Mouse (Mus musculus): Measurements from ENCODE around the gene Ints2. TPM values are rescaled to one million over a fixed set of nuclear protein-coding genes. Genes with fewer than 3 reads are reported as not detected.
"Not testable (repeated sequence)": the region's sequence is repeated elsewhere in the genome, so short reads cannot be mapped to it uniquely, and the experiment has no call there.

The Ints2 gene
- polyA plus RNA-seq (2012; ENCODE audit: insufficient read depth, insufficient read length, missing spikeins) = 8.3 and 16.2 TPM in 2 replicates

- H3K4me1 ChIP-seq (ENCODE audit: control insufficient read depth, insufficient read depth, insufficient read length, low read length) = 0 out of 2 replicates have a peak, but pooled peaks cover 2% of the 10 kb centered on the region
- H3K4me3 ChIP-seq (ENCODE audit: insufficient read depth, low read depth, low read length) = peak within 1 kb of the TSS; percentile 79
- H3K27ac ChIP-seq (replicated peaks; ENCODE audit: low read depth, low read length) = peak within 1 kb of the TSS; percentile 64
These were observed at the start of gene Ints2 for GRCm38 (mm10) chr11:86257460-86258076. Gene Ints2, minus strand, starts transcription at chr11:86257575.

GRCm38 (mm10) chr11:86292201-86292600 is 34.8 kb upstream of the Ints2 start:
- H3K4me1 ChIP-seq (ENCODE audit: control insufficient read depth, insufficient read depth, insufficient read length, low read length); H3K4me3 ChIP-seq (ENCODE audit: insufficient read depth, low read depth, low read length); H3K27ac ChIP-seq (replicated peaks; ENCODE audit: low read depth, low read length): not testable (repeated sequence)

- Histone ChIP-seq H3K27ac (replicated peaks; ENCODE audit: low read depth, low read length) (no peak overlapping the region), H3K4me1 (ENCODE audit: control insufficient read depth, insufficient read depth, insufficient read length, low read length) (no peaks in the 10 kb centered on the region), H3K4me3 (ENCODE audit: insufficient read depth, low read depth, low read length) (no peak overlapping the region)
These were observed 34.3 kb upstream of the Ints2 start for GRCm38 (mm10) chr11:86291714-86292113.

GRCm38 (mm10) chr11:86285729-86286128 is 28.4 kb upstream of the Ints2 start:
- no peaks in the 10 kb centered on the region; the same call in 1 of the 2 replicates for H3K4me1 ChIP-seq (ENCODE audit: control insufficient read depth, insufficient read depth, insufficient read length, low read length)
- no peak overlapping the region for H3K4me3 ChIP-seq (ENCODE audit: insufficient read depth, low read depth, low read length)
- H3K27ac ChIP-seq (replicated peaks; ENCODE audit: low read depth, low read length) = no peak overlapping the region; the same call in 1 of the 2 replicates

GRCm38 (mm10) chr11:86278442-86279102 is 21.2 kb upstream of the Ints2 start:
- Histone ChIP-seq H3K27ac (replicated peaks; ENCODE audit: low read depth, low read length) (no peak overlapping the region), H3K4me1 (ENCODE audit: control insufficient read depth, insufficient read depth, insufficient read length, low read length) (no peaks in the 10 kb centered on the region), H3K4me3 (ENCODE audit: insufficient read depth, low read depth, low read length) (no peak overlapping the region)

GRCm38 (mm10) chr11:86257054-86257453 is 321 bp downstream of the Ints2 start:
- Histone ChIP-seq H3K4me3 (ENCODE audit: insufficient read depth, low read depth, low read length) (peak overlapping the region; percentile 79), H3K27ac (replicated peaks; ENCODE audit: low read depth, low read length) (peak overlapping the region; percentile 13), H3K4me1 (ENCODE audit: control insufficient read depth, insufficient read depth, insufficient read length, low read length) (0 out of 2 replicates have a peak, but pooled peaks cover 2% of the 10 kb centered on the region)

GRCm38 (mm10) chr11:86253342-86253741 is 4.0 kb downstream of the Ints2 start:
- H3K4me1 ChIP-seq (ENCODE audit: control insufficient read depth, insufficient read depth, insufficient read length, low read length) = 0 out of 2 replicates have a peak, but pooled peaks cover 2% of the 10 kb centered on the region
- no peak overlapping the region for H3K27ac ChIP-seq (replicated peaks; ENCODE audit: low read depth, low read length)
- H3K4me3 ChIP-seq (ENCODE audit: insufficient read depth, low read depth, low read length) = no peak overlapping the region

- no peak overlapping the region for H3K27ac ChIP-seq (replicated peaks; ENCODE audit: low read depth, low read length)
- H3K4me3 ChIP-seq (ENCODE audit: insufficient read depth, low read depth, low read length) = no peak overlapping the region
- H3K4me1 ChIP-seq (ENCODE audit: control insufficient read depth, insufficient read depth, insufficient read length, low read length) = no peaks in the 10 kb centered on the region
These were observed 24.9 kb downstream of the Ints2 start for GRCm38 (mm10) chr11:86232446-86232845.

GRCm38 (mm10) chr11:86231781-86232350 is 25.5 kb downstream of the Ints2 start:
- no peak overlapping the region for H3K4me3 ChIP-seq (ENCODE audit: insufficient read depth, low read depth, low read length)

GRCm38 (mm10) chr11:86226646-86227180 is 30.7 kb downstream of the Ints2 start:
- no peak overlapping the region for H3K4me3 ChIP-seq (ENCODE audit: insufficient read depth, low read depth, low read length)
- no peak overlapping the region for H3K27ac ChIP-seq (replicated peaks; ENCODE audit: low read depth, low read length)
- no peaks in the 10 kb centered on the region for H3K4me1 ChIP-seq (ENCODE audit: control insufficient read depth, insufficient read depth, insufficient read length, low read length)

More at GRCm38 (mm10) chr11:86231781-86232350, 25.5 kb downstream of the Ints2 start:
- Histone ChIP-seq H3K4me1 (ENCODE audit: control insufficient read depth, insufficient read depth, insufficient read length, low read length) (no peaks in the 10 kb centered on the region), H3K27ac (replicated peaks; ENCODE audit: low read depth, low read length) (no peak overlapping the region)

- Histone ChIP-seq H3K27ac (replicated peaks; ENCODE audit: low read depth, low read length) (no peak overlapping the region), H3K4me1 (ENCODE audit: control insufficient read depth, insufficient read depth, insufficient read length, low read length) (no peaks in the 10 kb centered on the region), H3K4me3 (ENCODE audit: insufficient read depth, low read depth, low read length) (no peak overlapping the region)
These were observed 31.6 kb downstream of the Ints2 start for GRCm38 (mm10) chr11:86225761-86226160.

- no peaks in the 10 kb centered on the region for H3K4me1 ChIP-seq (ENCODE audit: control insufficient read depth, insufficient read depth, insufficient read length, low read length)
- H3K27ac ChIP-seq (replicated peaks; ENCODE audit: low read depth, low read length) = no peak overlapping the region
- H3K4me3 ChIP-seq (ENCODE audit: insufficient read depth, low read depth, low read length) = no peak overlapping the region
These were observed 45.6 kb downstream of the Ints2 start for GRCm38 (mm10) chr11:86211803-86212202.

GRCm38 (mm10) chr11:86209123-86209522 is 48.3 kb downstream of the Ints2 start:
- Histone ChIP-seq H3K4me3 (ENCODE audit: insufficient read depth, low read depth, low read length) (no peak overlapping the region), H3K4me1 (ENCODE audit: control insufficient read depth, insufficient read depth, insufficient read length, low read length) (no peaks in the 10 kb centered on the region), H3K27ac (replicated peaks; ENCODE audit: low read depth, low read length) (no peak overlapping the region)

- Histone ChIP-seq H3K4me1 (ENCODE audit: control insufficient read depth, insufficient read depth, insufficient read length, low read length) (no peaks in the 10 kb centered on the region; the same call in 1 of the 2 replicates), H3K27ac (replicated peaks; ENCODE audit: low read depth, low read length) (no peak overlapping the region), H3K4me3 (ENCODE audit: insufficient read depth, low read depth, low read length) (no peak overlapping the region)
These were observed 51.5 kb downstream of the Ints2 start for GRCm38 (mm10) chr11:86205876-86206275.

GRCm38 (mm10) chr11:86205031-86205430 is 52.3 kb downstream of the Ints2 start:
- Histone ChIP-seq H3K4me1 (ENCODE audit: control insufficient read depth, insufficient read depth, insufficient read length, low read length) (no peaks in the 10 kb centered on the region; the same call in 1 of the 2 replicates), H3K4me3 (ENCODE audit: insufficient read depth, low read depth, low read length) (no peak overlapping the region), H3K27ac (replicated peaks; ENCODE audit: low read depth, low read length) (no peak overlapping the region)
